In genomic region chrX:99808375-99808774, GRCm38 (mm10) we compare ENCODE assay signal across 9 mouse cellular contexts. TPM values are rescaled to one million over a fixed set of nuclear protein-coding genes. Genes with fewer than 3 reads are reported as not detected.
DNase-seq lines count a peak whose midpoint lies in the region; ATAC-seq lines count a peak whose summit lies in the region.
"Had no signal": no experiment of that assay in that cellular context is flagged by ENCODE, and none has a peak within 500 bp of the region (broad histone marks: within the 10 kb centered on the region; RNA-seq: fewer than 3 reads in every experiment).

No protein-coding gene starts in this region.

- no peak overlapping the region for H3K27ac ChIP-seq in midbrain, embryonic 10.5 days (replicated peaks)
- H3K27ac ChIP-seq in midbrain, embryonic 16.5 days (ENCODE audit: low read length), result no peak overlapping the region
- H3K27ac ChIP-seq: liver, embryonic 15.5 days had no signal

- H3K27me3 ChIP-seq in midbrain, embryonic 10.5 days (ENCODE audit: low read depth, poor library complexity, severe bottlenecking), result peaks cover 83% of the 10 kb centered on the region
- H3K27me3 ChIP-seq in midbrain, embryonic 16.5 days (ENCODE audit: control insufficient read depth, insufficient read depth, low read depth, low read length), result no peaks in the 10 kb centered on the region

- H3K4me3 ChIP-seq in midbrain, embryonic 10.5 days, result no peak overlapping the region
- H3K4me3 ChIP-seq in midbrain, embryonic 16.5 days (ENCODE audit: low read depth, low read length), result no peak overlapping the region
- H3K4me3 ChIP-seq: liver, embryonic 15.5 days had no signal

- 50% methylated on average over 1 of the region's 1 CpGs for WGBS in midbrain, embryonic 10.5 days
- 37% methylated on average over 1 of the region's 1 CpGs for WGBS in midbrain, embryonic 16.5 days

- ATAC-seq in midbrain, embryonic 16.5 days, result no peak

- no peak overlapping the region for H3K9ac ChIP-seq in midbrain, embryonic 16.5 days (ENCODE audit: low read depth, low read length)
- H3K9ac ChIP-seq: liver, embryonic 15.5 days had no signal

- no peaks in the 10 kb centered on the region for H3K9me3 ChIP-seq in midbrain, embryonic 10.5 days (replicated peaks)
- H3K9me3 ChIP-seq in midbrain, embryonic 16.5 days (replicated peaks; ENCODE audit: control insufficient read depth, low read length, poor library complexity, severe bottlenecking), result no peaks in the 10 kb centered on the region
- H3K9me3 ChIP-seq: liver, embryonic 15.5 days had no signal

- peak; percentile 5 for DNase-seq in gastrocnemius, postnatal 10 days
- no peak for DNase-seq in gastrocnemius, postnatal 25 days
- peak; percentile 12 for DNase-seq in midbrain, embryonic 10.5 days (ENCODE audit: low spot score)
- peak; percentile 37 for DNase-seq in cerebellum, adult 9-10 months
- peak; percentile 42 for DNase-seq in left cerebral cortex, postnatal 4 days
- no peak for DNase-seq in natural killer cell, adult 2 months (ENCODE audit: low spot score in 2 of 2)
- no peak for DNase-seq in thymus, postnatal 10 days (ENCODE audit: low spot score in 2 of 2)

- intact Hi-C loops in left cerebral cortex, postnatal 4 days (cut with DNase I), result no loop called here

- no peaks in the 10 kb centered on the region for H3K36me3 ChIP-seq in midbrain, embryonic 10.5 days
- no peaks in the 10 kb centered on the region for H3K36me3 ChIP-seq in midbrain, embryonic 16.5 days (ENCODE audit: control insufficient read depth, insufficient read depth, low read length)
- H3K36me3 ChIP-seq: liver, embryonic 15.5 days had no signal

- no peaks in the 10 kb centered on the region for H3K4me1 ChIP-seq in midbrain, embryonic 10.5 days
- no peaks in the 10 kb centered on the region for H3K4me1 ChIP-seq in midbrain, embryonic 16.5 days (ENCODE audit: control insufficient read depth, insufficient read depth, low read length)
- H3K4me1 ChIP-seq: liver, embryonic 15.5 days had no signal

- no peak overlapping the region for H3K4me2 ChIP-seq in midbrain, embryonic 16.5 days (ENCODE audit: low read length)
- H3K4me2 ChIP-seq: liver, embryonic 15.5 days had no signal

RNA-seq across cellular contexts. Expression of gene Tmem28, which starts 12.4 kb away (rescaled TPM):
- total RNA-seq in gastrocnemius, postnatal 10 days (2021), result under 1 TPM; 0.23 to 0.41 TPM
- under 1 TPM; 0.18 to 0.27 TPM for total RNA-seq in gastrocnemius, postnatal 25 days (2021)
- 0.56 and 1.1 TPM in 2 replicates for polyA plus RNA-seq in midbrain, embryonic 10.5 days (2016; fragmentation: Nextera tagmentation; extraction: Ambion mirVana)
- polyA plus RNA-seq in midbrain, embryonic 16.5 days (2015; fragmentation: Nextera tagmentation; extraction: Ambion mirVana), result 1.5 and 1.6 TPM in 2 replicates
- 10 to 100 TPM; 13.0 to 13.9 TPM for total RNA-seq in left cerebral cortex, postnatal 4 days (2021)
- polyA plus RNA-seq: liver, embryonic 15.5 days had no signal

Comparison
In these comparisons a context has a peak if more than half of its experiments do, and no peak if none do; other contexts are left out.
1. DNase-seq: peak in gastrocnemius, postnatal 10 days (single experiment), midbrain, embryonic 10.5 days (single experiment), cerebellum, adult 9-10 months (single experiment) and left cerebral cortex, postnatal 4 days (single experiment); none in gastrocnemius, postnatal 25 days (single experiment), natural killer cell, adult 2 months (0 of 2) and thymus, postnatal 10 days (0 of 2).
2. RNA of gene Tmem28, which starts 12.4 kb away (total RNA-seq): 13.0 to 13.9 TPM in left cerebral cortex, postnatal 4 days; 0.23 to 0.41 TPM in gastrocnemius, postnatal 10 days and 0.18 to 0.27 TPM in gastrocnemius, postnatal 25 days; every median in the first group is over 4 times any median in the second.